Mouse (Mus musculus): ENCODE measurements around the gene Gmds. TPM values are rescaled to one million over a fixed set of nuclear protein-coding genes. Genes with fewer than 3 reads are reported as not detected.

Gene Gmds
- polyA plus RNA-seq, 1 experiment: 21.2 TPM

- 91% methylated on average over 10 of the region's 10 CpGs for WGBS
- TF ChIP-seq POLR2A (IDR thresholded peaks at IDR 0.05; ENCODE audit: control insufficient read depth, extremely low read depth, insufficient read depth, low read length, poor library complexity) (no peak), CTCF (IDR thresholded peaks at IDR 0.05; ENCODE audit: borderline replicate concordance, control insufficient read depth, extremely low read depth, insufficient read depth, low read length, poor library complexity) (no peak)
- Histone ChIP-seq H3K27ac (ENCODE audit: control insufficient read depth, insufficient read depth, low read length) (no peak overlapping the region), H3K4me1 (replicated peaks; ENCODE audit: control insufficient read depth, insufficient read depth, low read length) (peaks cover 5% of the 10 kb centered on the region), H3K36me3 (ENCODE audit: control insufficient read depth, insufficient read depth, low read length) (no peaks in the 10 kb centered on the region), H3K4me3 (ENCODE audit: control insufficient read depth, insufficient read depth, low read length) (no peak overlapping the region), H3K27me3 (ENCODE audit: control insufficient read depth, insufficient read depth, low read length) (peaks cover 10% of the 10 kb centered on the region)
- DNase-seq: no peak
These were observed 541.2 kb downstream of the Gmds start for GRCm38 (mm10) chr13:31797346-31797745.

- WGBS: 51% methylated on average over 5 of the region's 5 CpGs
- no peak overlapping the region for H3K27ac ChIP-seq (ENCODE audit: control insufficient read depth, insufficient read depth, low read length)
- no peak overlapping the region for H3K4me3 ChIP-seq (ENCODE audit: control insufficient read depth, insufficient read depth, low read length)
- no peaks in the 10 kb centered on the region for H3K36me3 ChIP-seq (ENCODE audit: control insufficient read depth, insufficient read depth, low read length)
- DNase-seq: no peak
- no peaks in the 10 kb centered on the region for H3K4me1 ChIP-seq (replicated peaks; ENCODE audit: control insufficient read depth, insufficient read depth, low read length)
- peaks cover 3% of the 10 kb centered on the region; the same call in 1 of the 2 replicates for H3K27me3 ChIP-seq (ENCODE audit: control insufficient read depth, insufficient read depth, low read length)
- TF ChIP-seq POLR2A (IDR thresholded peaks at IDR 0.05; ENCODE audit: control insufficient read depth, extremely low read depth, insufficient read depth, low read length, poor library complexity) (no peak), CTCF (IDR thresholded peaks at IDR 0.05; ENCODE audit: borderline replicate concordance, control insufficient read depth, extremely low read depth, insufficient read depth, low read length, poor library complexity) (no peak)
These were observed 545.4 kb downstream of the Gmds start for GRCm38 (mm10) chr13:31793163-31793562.

GRCm38 (mm10) chr13:31792480-31793132, 545.9 kb downstream of the Gmds start:
- Histone ChIP-seq H3K4me3 (ENCODE audit: control insufficient read depth, insufficient read depth, low read length) (no peak overlapping the region), H3K27me3 (ENCODE audit: control insufficient read depth, insufficient read depth, low read length) (peaks cover 3% of the 10 kb centered on the region; the same call in 1 of the 2 replicates), H3K36me3 (ENCODE audit: control insufficient read depth, insufficient read depth, low read length) (no peaks in the 10 kb centered on the region), H3K4me1 (replicated peaks; ENCODE audit: control insufficient read depth, insufficient read depth, low read length) (no peaks in the 10 kb centered on the region), H3K27ac (ENCODE audit: control insufficient read depth, insufficient read depth, low read length) (no peak overlapping the region)
- TF ChIP-seq CTCF (IDR thresholded peaks at IDR 0.05; ENCODE audit: borderline replicate concordance, control insufficient read depth, extremely low read depth, insufficient read depth, low read length, poor library complexity) (peak; percentile 76; the same call in 1 of the 2 replicates), POLR2A (IDR thresholded peaks at IDR 0.05; ENCODE audit: control insufficient read depth, extremely low read depth, insufficient read depth, low read length, poor library complexity) (no peak)
- WGBS: 22% methylated on average over 17 of the region's 17 CpGs
- peak; percentile 23 for DNase-seq

DNA sequence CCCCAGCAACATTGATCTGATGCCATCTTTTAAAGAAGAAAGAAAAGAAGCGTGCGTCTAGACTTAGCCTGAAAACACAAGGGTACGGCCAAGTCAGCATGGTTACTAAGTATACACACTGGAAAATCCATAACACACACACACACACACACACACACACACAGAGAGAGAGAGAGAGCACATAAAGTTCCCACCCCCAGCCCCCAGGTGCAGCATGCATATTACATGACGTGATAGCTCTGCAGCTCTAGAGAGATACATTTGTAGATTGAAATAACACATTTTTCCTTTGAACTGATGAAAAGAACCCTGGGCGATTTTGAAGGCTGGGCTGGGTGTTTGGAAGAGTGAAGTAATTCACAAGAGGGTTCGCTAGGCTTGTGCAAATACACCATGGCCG, 553.8 kb downstream of the Gmds start:
- H3K27ac ChIP-seq (ENCODE audit: control insufficient read depth, insufficient read depth, low read length): no peak overlapping the region
- DNase-seq: no peak
- H3K27me3 ChIP-seq (ENCODE audit: control insufficient read depth, insufficient read depth, low read length): no peaks in the 10 kb centered on the region
- H3K36me3 ChIP-seq (ENCODE audit: control insufficient read depth, insufficient read depth, low read length): no peaks in the 10 kb centered on the region
- no peaks in the 10 kb centered on the region for H3K4me1 ChIP-seq (replicated peaks; ENCODE audit: control insufficient read depth, insufficient read depth, low read length)
- H3K4me3 ChIP-seq (ENCODE audit: control insufficient read depth, insufficient read depth, low read length): no peak overlapping the region
- WGBS: 95% methylated on average over 7 of the region's 7 CpGs
- TF ChIP-seq POLR2A (IDR thresholded peaks at IDR 0.05; ENCODE audit: control insufficient read depth, extremely low read depth, insufficient read depth, low read length, poor library complexity) (no peak), CTCF (IDR thresholded peaks at IDR 0.05; ENCODE audit: borderline replicate concordance, control insufficient read depth, extremely low read depth, insufficient read depth, low read length, poor library complexity) (no peak)

DNA sequence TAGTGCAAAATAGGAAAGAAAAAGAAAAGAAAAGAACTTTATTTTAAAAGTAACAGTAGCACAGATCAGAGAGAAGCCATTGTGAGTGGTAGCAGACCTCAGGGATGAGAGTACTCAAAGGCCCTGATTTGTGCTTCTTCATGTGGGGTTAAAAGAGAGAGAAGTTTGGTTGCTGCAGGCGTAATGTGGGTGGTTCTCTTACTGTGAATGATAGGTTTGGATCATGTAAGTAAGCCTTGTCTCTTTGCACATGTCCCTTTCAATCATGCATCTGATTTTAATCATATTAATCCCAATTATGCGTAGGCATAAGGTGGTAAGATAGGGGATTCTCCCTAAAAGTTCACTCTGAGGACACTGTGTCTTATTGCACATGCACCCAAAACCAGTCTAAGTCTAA, 556.5 kb downstream of the Gmds start:
- Histone ChIP-seq H3K4me1 (replicated peaks; ENCODE audit: control insufficient read depth, insufficient read depth, low read length) (no peaks in the 10 kb centered on the region), H3K27me3 (ENCODE audit: control insufficient read depth, insufficient read depth, low read length) (no peaks in the 10 kb centered on the region), H3K4me3 (ENCODE audit: control insufficient read depth, insufficient read depth, low read length) (no peak overlapping the region), H3K27ac (ENCODE audit: control insufficient read depth, insufficient read depth, low read length) (no peak overlapping the region), H3K36me3 (ENCODE audit: control insufficient read depth, insufficient read depth, low read length) (no peaks in the 10 kb centered on the region)
- no peak for DNase-seq
- TF ChIP-seq POLR2A (IDR thresholded peaks at IDR 0.05; ENCODE audit: control insufficient read depth, extremely low read depth, insufficient read depth, low read length, poor library complexity) (no peak), CTCF (IDR thresholded peaks at IDR 0.05; ENCODE audit: borderline replicate concordance, control insufficient read depth, extremely low read depth, insufficient read depth, low read length, poor library complexity) (no peak)
- 91% methylated on average over 2 of the region's 2 CpGs for WGBS

- no peak overlapping the region for H3K27ac ChIP-seq (ENCODE audit: control insufficient read depth, insufficient read depth, low read length)
- H3K36me3 ChIP-seq (ENCODE audit: control insufficient read depth, insufficient read depth, low read length): no peaks in the 10 kb centered on the region
- DNase-seq: no peak
- no peak for TF ChIP-seq POLR2A (IDR thresholded peaks at IDR 0.05; ENCODE audit: control insufficient read depth, extremely low read depth, insufficient read depth, low read length, poor library complexity)
- no peak for TF ChIP-seq CTCF (IDR thresholded peaks at IDR 0.05; ENCODE audit: borderline replicate concordance, control insufficient read depth, extremely low read depth, insufficient read depth, low read length, poor library complexity)
- H3K27me3 ChIP-seq (ENCODE audit: control insufficient read depth, insufficient read depth, low read length): no peaks in the 10 kb centered on the region
- 94% methylated on average over 3 of the region's 3 CpGs for WGBS
- H3K4me1 ChIP-seq (replicated peaks; ENCODE audit: control insufficient read depth, insufficient read depth, low read length): no peaks in the 10 kb centered on the region
- H3K4me3 ChIP-seq (ENCODE audit: control insufficient read depth, insufficient read depth, low read length): no peak overlapping the region
These were observed 558.2 kb downstream of the Gmds start for GRCm38 (mm10) chr13:31780299-31780698.

All from thymus, adult 2 months (tissue).